Mouse (Mus musculus): Measurements from ENCODE around the gene Stx2. TPM values are rescaled to one million over a fixed set of nuclear protein-coding genes. Genes with fewer than 3 reads are reported as not detected.

Stx2 gene
- total and polyA plus RNA-seq, 2 experiments from 2014 or later: 14.6 to 36.8 TPM

DNA sequence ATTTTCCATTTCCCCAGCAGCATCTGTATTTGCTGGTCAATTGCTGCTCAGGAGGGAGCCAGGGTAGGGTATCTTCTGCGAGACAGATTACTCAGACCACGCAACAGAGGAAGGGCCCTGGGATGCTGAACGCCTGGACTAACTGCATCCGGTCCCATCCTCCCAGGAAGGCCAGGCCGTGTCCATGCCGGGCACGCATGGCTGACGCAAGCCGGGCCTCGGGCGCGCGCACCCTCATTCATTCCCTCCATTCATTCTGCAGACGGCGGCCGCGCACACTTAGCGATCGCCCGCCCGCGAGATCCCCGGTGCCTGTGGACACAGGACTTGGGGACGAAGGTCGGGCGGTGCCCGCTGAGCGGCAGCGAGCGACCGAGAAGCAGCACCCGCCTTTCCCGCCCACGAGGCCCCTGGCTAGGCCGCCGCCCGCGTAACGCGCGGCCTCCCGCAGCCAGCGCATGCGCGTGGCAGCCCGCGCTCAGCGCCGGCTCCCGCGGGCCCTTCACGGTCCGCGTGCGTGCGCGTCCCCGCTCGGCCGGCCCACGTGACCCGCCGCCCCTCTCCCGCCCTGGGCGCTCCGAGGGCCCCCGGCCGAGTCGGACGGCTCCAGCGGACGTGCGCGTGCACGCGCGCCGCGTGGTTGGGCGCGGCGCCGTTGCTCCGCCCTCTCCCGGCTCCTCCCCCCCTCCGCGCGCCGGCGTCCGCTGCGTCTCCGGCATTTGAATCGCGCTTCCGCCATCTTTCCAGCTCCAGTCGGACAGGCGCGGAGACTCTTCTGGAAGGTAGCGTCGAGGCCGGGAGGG is 11.3 kb upstream of the Stx2 start, which contains the start of gene Ran:
Ran (plus strand) TSS at position 573 of the 803 bp plus-strand sequence.
- DNase-seq (ENCODE audit: low spot score): peak; percentile 93
- under 1% methylated on average over 78 of the region's 102 CpGs for WGBS

DNA sequence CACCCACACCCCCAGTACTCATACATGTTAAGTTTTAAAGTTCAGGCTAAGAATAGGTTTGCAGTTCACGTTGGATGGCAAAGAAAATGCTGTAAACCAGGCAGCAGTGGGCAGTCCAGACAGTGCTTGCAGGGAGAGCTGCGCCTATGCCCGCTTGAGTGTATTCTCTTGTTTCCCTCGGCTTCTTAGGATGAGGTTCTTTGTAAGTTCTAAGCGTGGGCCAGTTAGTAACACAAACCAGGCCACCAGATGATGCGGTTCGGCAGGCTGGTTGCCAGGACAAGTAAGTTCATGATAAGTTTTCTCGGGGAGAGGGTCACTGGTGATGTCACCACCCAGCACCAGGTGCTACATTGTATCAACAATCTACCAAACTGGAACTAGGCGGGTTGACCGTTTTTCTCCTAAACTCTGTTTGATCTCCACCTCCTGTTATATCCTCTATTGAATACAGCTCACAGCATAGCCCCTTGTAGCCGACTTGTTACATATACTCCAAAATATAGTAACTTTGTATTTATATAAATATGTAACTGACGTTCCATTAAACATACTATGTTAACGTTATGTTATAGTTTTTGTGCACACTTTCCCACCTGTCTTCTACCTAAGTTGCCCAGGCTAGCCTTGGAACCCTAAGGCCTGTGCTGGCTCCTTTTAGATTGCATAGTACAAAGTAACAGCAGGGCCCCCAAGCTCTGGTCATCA is 10.6 kb upstream of the Stx2 start:
- H3K4me2 ChIP-seq (ENCODE audit: low read depth, low read length): peak overlapping the region; percentile 79
- H3K4me1 ChIP-seq (ENCODE audit: control insufficient read depth, insufficient read depth): peaks cover 9% of the 10 kb centered on the region
- WGBS: 78% methylated on average over 13 of the region's 13 CpGs
- peak overlapping the region; percentile 52; the same call in 1 of the 2 replicates for H3K9ac ChIP-seq (replicated peaks; ENCODE audit: low read depth, low read length)
- TF ChIP-seq EP300 (IDR thresholded peaks at IDR 0.05; ENCODE audit: low read depth) (no peak), CTCF (IDR thresholded peaks at IDR 0.05; ENCODE audit: low read depth) (no peak)
- no peak for ATAC-seq (ENCODE audit: insufficient read depth, low read depth)
- H3K27me3 ChIP-seq (ENCODE audit: control insufficient read depth, insufficient read depth, low read length): no peaks in the 10 kb centered on the region
- H3K27ac ChIP-seq (ENCODE audit: low read depth): peak overlapping the region; percentile 82
- no peak for DNase-seq (ENCODE audit: low spot score)
- H3K36me3 ChIP-seq (replicated peaks; ENCODE audit: control insufficient read depth, insufficient read depth, low read length): peaks cover 5% of the 10 kb centered on the region; the same call in 1 of the 2 replicates
- no peaks in the 10 kb centered on the region for H3K9me3 ChIP-seq (replicated peaks; ENCODE audit: control insufficient read depth, low read length)
- H3K4me3 ChIP-seq (ENCODE audit: low read depth, low read length): peak overlapping the region; percentile 81

More for the DNA sequence above, 11.3 kb upstream of the Stx2 start, which contains the start of gene Ran:
- H3K27ac ChIP-seq (ENCODE audit: low read depth): peak within 1 kb of the TSS; percentile 98
- H3K4me2 ChIP-seq (ENCODE audit: low read depth, low read length): peak within 1 kb of the TSS; percentile 80
- peaks cover 9% of the 10 kb centered on the region for H3K4me1 ChIP-seq (ENCODE audit: control insufficient read depth, insufficient read depth)
- no peak for TF ChIP-seq EP300 (IDR thresholded peaks at IDR 0.05; ENCODE audit: low read depth)
- TF ChIP-seq CTCF (IDR thresholded peaks at IDR 0.05; ENCODE audit: low read depth): no peak
- no peaks in the 10 kb centered on the region for H3K27me3 ChIP-seq (ENCODE audit: control insufficient read depth, insufficient read depth, low read length)
- no peaks in the 10 kb centered on the region for H3K9me3 ChIP-seq (replicated peaks; ENCODE audit: control insufficient read depth, low read length)
- ATAC-seq (ENCODE audit: insufficient read depth, low read depth): peak; percentile 94
- peaks cover 10% of the 10 kb centered on the region for H3K36me3 ChIP-seq (replicated peaks; ENCODE audit: control insufficient read depth, insufficient read depth, low read length)
- peak within 1 kb of the TSS; percentile 82 for H3K9ac ChIP-seq (replicated peaks; ENCODE audit: low read depth, low read length)
- peak within 1 kb of the TSS; percentile 81 for H3K4me3 ChIP-seq (ENCODE audit: low read depth, low read length)

DNA sequence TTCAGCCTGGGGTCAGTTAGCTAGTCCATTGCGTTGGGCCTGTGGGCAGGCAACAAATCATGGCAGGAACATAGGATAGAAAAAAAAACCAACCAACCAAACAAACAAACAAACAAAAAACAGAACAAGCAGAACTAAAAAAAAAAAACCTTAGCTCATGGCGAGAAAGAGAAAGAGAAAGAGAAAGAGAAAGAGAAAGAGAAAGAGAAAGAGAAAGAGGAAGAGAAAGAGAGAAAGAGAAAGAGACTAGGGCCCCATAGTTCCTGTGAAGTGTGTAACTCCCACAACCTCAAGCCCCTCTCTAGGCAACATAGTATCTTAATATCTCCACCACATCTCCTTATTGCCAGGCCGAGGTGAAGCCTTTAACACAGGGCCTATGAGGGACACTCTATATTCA is 8.0 kb upstream of the Stx2 start:
- Histone ChIP-seq H3K27me3 (ENCODE audit: control insufficient read depth, insufficient read depth, low read length) (no peaks in the 10 kb centered on the region), H3K4me2 (ENCODE audit: low read depth, low read length) (no peak overlapping the region), H3K36me3 (replicated peaks; ENCODE audit: control insufficient read depth, insufficient read depth, low read length) (no peaks in the 10 kb centered on the region), H3K9me3 (replicated peaks; ENCODE audit: control insufficient read depth, low read length) (no peaks in the 10 kb centered on the region), H3K4me3 (ENCODE audit: low read depth, low read length) (no peak overlapping the region), H3K9ac (replicated peaks; ENCODE audit: low read depth, low read length) (no peak overlapping the region), H3K4me1 (ENCODE audit: control insufficient read depth, insufficient read depth) (peaks cover 4% of the 10 kb centered on the region), H3K27ac (ENCODE audit: low read depth) (no peak overlapping the region)
- DNase-seq (ENCODE audit: low spot score) (no peak), ATAC-seq (ENCODE audit: insufficient read depth, low read depth) (no peak)
- WGBS: 87% methylated on average over 3 of the region's 3 CpGs
- no peak for TF ChIP-seq CTCF (IDR thresholded peaks at IDR 0.05; ENCODE audit: low read depth)
- no peak for TF ChIP-seq EP300 (IDR thresholded peaks at IDR 0.05; ENCODE audit: low read depth)

DNA sequence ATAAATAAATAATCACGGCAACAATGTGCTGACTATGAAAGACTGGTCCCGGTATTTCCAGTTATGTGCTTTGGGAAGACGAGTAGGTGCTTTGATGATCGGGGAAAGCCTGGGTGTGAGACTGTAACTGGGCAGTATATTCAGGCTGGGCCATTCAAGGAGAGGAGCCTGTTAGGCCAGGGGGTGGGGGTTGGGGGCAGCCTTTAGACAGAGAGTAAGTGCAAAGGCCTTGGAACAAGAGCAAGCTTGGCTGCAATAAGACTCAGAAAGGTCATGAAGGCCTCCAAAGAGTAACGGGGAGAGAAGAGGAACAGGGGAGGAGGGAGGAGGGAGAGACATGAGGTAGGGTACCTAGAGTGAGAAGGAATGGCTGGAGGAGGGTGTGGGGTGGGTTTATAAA is 7.2 kb upstream of the Stx2 start:
- H3K27ac ChIP-seq (ENCODE audit: low read depth): no peak overlapping the region
- TF ChIP-seq EP300 (IDR thresholded peaks at IDR 0.05; ENCODE audit: low read depth) (no peak), CTCF (IDR thresholded peaks at IDR 0.05; ENCODE audit: low read depth) (no peak)
- no peaks in the 10 kb centered on the region for H3K27me3 ChIP-seq (ENCODE audit: control insufficient read depth, insufficient read depth, low read length)
- ATAC-seq (ENCODE audit: insufficient read depth, low read depth) (no peak), DNase-seq (ENCODE audit: low spot score) (no peak)
- no peaks in the 10 kb centered on the region for H3K9me3 ChIP-seq (replicated peaks; ENCODE audit: control insufficient read depth, low read length)
- no peak overlapping the region for H3K4me2 ChIP-seq (ENCODE audit: low read depth, low read length)
- H3K9ac ChIP-seq (replicated peaks; ENCODE audit: low read depth, low read length): no peak overlapping the region
- no peak overlapping the region for H3K4me3 ChIP-seq (ENCODE audit: low read depth, low read length)
- 84% methylated on average over 5 of the region's 5 CpGs for WGBS
- H3K4me1 ChIP-seq (ENCODE audit: control insufficient read depth, insufficient read depth): no peaks in the 10 kb centered on the region
- no peaks in the 10 kb centered on the region for H3K36me3 ChIP-seq (replicated peaks; ENCODE audit: control insufficient read depth, insufficient read depth, low read length)

DNA sequence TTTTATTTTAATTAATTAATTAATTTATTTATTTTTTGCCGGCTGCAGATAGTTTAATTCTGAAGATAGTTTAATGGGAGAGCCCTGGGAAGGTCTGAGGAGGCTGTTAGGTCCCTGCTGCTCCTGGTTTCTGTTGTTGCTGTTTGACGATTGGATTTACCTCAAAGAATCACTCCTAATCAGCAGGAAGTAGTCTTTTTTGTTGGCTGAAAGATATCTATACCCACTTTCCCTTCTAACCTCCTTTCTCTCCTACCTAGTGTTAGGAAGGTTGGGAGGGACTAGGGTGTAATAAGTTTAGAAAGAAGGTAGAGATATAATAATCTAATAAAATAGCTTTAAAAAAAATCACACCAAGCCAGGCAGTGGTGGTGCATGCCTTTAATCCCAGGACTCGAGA is 6.6 kb upstream of the Stx2 start:
- no peak for ATAC-seq (ENCODE audit: insufficient read depth, low read depth)
- Histone ChIP-seq H3K27me3 (ENCODE audit: control insufficient read depth, insufficient read depth, low read length) (no peaks in the 10 kb centered on the region), H3K27ac (ENCODE audit: low read depth) (no peak overlapping the region), H3K4me1 (ENCODE audit: control insufficient read depth, insufficient read depth) (no peaks in the 10 kb centered on the region), H3K36me3 (replicated peaks; ENCODE audit: control insufficient read depth, insufficient read depth, low read length) (no peaks in the 10 kb centered on the region), H3K9me3 (replicated peaks; ENCODE audit: control insufficient read depth, low read length) (no peaks in the 10 kb centered on the region), H3K4me3 (ENCODE audit: low read depth, low read length) (no peak overlapping the region), H3K9ac (replicated peaks; ENCODE audit: low read depth, low read length) (no peak overlapping the region), H3K4me2 (ENCODE audit: low read depth, low read length) (no peak overlapping the region)
- no peak for DNase-seq (ENCODE audit: low spot score)
- no peak for TF ChIP-seq CTCF (IDR thresholded peaks at IDR 0.05; ENCODE audit: low read depth)
- TF ChIP-seq EP300 (IDR thresholded peaks at IDR 0.05; ENCODE audit: low read depth): no peak
- WGBS: 58% methylated on average over 3 of the region's 3 CpGs
